Mouse (Mus musculus) left cerebral cortex, postnatal 25 days (tissue): ENCODE measurements around the gene Btf3l4. TPM values are rescaled to one million over a fixed set of nuclear protein-coding genes. Genes with fewer than 3 reads are reported as not detected.

Source experiments
- total RNA-seq, 2 experiments: library from RNA; stranded (reverse); gene quantifications; 2 replicates each; pipeline ENCODE4 v1.2.3; 2021

Btf3l4 gene
- total RNA-seq, 2 experiments from 2014 or later: 82.7 to 86.9 TPM

Other genes starting within 250 kb of the Btf3l4 start
- 10 to 100 TPM; 31.9 to 34.3 TPM for gene Cc2d1b, start 213.7 kb downstream of the Btf3l4 start, total RNA-seq
- 1 to 10 TPM; 1.3 to 1.5 TPM for gene 3110021N24Rik, start 114.0 kb downstream of the Btf3l4 start, total RNA-seq
- 10 to 100 TPM; 61.3 to 65.1 TPM for gene Zfyve9, start 52.8 kb downstream of the Btf3l4 start, total RNA-seq
- 10 to 100 TPM; 35.4 to 41.0 TPM for gene Txndc12, start 987 bp upstream of the Btf3l4 start, total RNA-seq
- gene Kti12, start 14.2 kb upstream of the Btf3l4 start, total RNA-seq: 10 to 100 TPM; 15.4 to 18.7 TPM
- not detected for gene A730015C16Rik, start 15.0 kb upstream of the Btf3l4 start, total RNA-seq
- 10 to 100 TPM; 90.0 to 96.0 TPM for gene Rab3b, start 45.4 kb upstream of the Btf3l4 start, total RNA-seq
- 100 to 1,000 TPM; 119 to 149 TPM for gene Nrd1, start 167.0 kb upstream of the Btf3l4 start, total RNA-seq